Mouse (Mus musculus) forebrain, embryonic 14.5 days (tissue): ENCODE measurements at regions not wholly inside any gene's neighbourhood (a gene's known extent, or its start where the extent isn't known, plus 50 kb on each side); places are given as distances from the start of the nearest gene placed in this dataset.

Experiments
- ATAC-seq: fragments of 200-750 bp; cut with Nextera tagmentation; 2 replicates; pipeline ENCODE4 v1.8.0; 2017; ENCODE audit warnings: mild to moderate bottlenecking, moderate library complexity
- DNase-seq: peaks from one replicate; pipeline ENCODE4 v3.0.0-alpha.2; 2015; ENCODE audit warnings: low spot score
- H3K27ac ChIP-seq: fragments of 300-500 bp; sonication (generic); 2 replicates; pipeline ENCODE4 v1.5.1; 2014; ENCODE audit warnings: low read depth, mild to moderate bottlenecking, control low read depth, low read length, moderate library complexity
- H3K27me3 ChIP-seq: fragments of 300-500 bp; sonication (generic); replicated peaks from 2 replicates; pipeline ENCODE4 v1.6.1; 2014; ENCODE audit warnings: low read length, control low read depth, mixed read lengths; ENCODE audit not compliant: control insufficient read depth, insufficient read depth
- H3K36me3 ChIP-seq: fragments of 300-500 bp; sonication (generic); 2 replicates; pipeline ENCODE4 v1.6.1; 2014; ENCODE audit warnings: low read length, control low read depth; ENCODE audit not compliant: control insufficient read depth, insufficient read depth
- H3K4me1 ChIP-seq: fragments of 300-500 bp; sonication (generic); 2 replicates; pipeline ENCODE4 v1.6.1; 2014; ENCODE audit warnings: antibody characterized with exemption, low read length, control low read depth; ENCODE audit not compliant: control insufficient read depth, insufficient read depth
- H3K4me2 ChIP-seq: fragments of 300-500 bp; sonication (generic); 2 replicates; pipeline ENCODE4 v1.6.1; 2014; ENCODE audit warnings: mild to moderate bottlenecking, control low read depth, low read length
- H3K4me3 ChIP-seq: fragments of 300-500 bp; sonication (generic); 2 replicates; pipeline ENCODE4 v1.5.1; 2014; ENCODE audit warnings: low read depth, low read length, control low read depth
- H3K9ac ChIP-seq: fragments of 300-500 bp; sonication (generic); 2 replicates; pipeline ENCODE4 v1.6.1; 2014; ENCODE audit warnings: mild to moderate bottlenecking, low read length, control low read depth, moderate library complexity
- H3K9me3 ChIP-seq: fragments of 300-500 bp; sonication (generic); replicated peaks from 2 replicates; pipeline ENCODE4 v1.6.1; 2016; ENCODE audit warnings: low read length, control low read depth, mixed read lengths; ENCODE audit not compliant: control insufficient read depth
- WGBS: fragments of 180-500 bp; shearing (Covaris S2); extraction: QIAGEN DNeasy Blood & Tissue Kit; methylation state at CpG from one replicate; pipeline ENCODE4 v1.1.7; 2014; 5-methylcytosine and 5-hydroxymethylcytosine counted together

GRCm38 (mm10) chr2:131689996-131690395 is 127.9 kb upstream of the Adra1d start:
- H3K9ac ChIP-seq = no peak overlapping the region
- no peak overlapping the region for H3K4me2 ChIP-seq
- no peak overlapping the region for H3K4me3 ChIP-seq
- H3K27me3 ChIP-seq = no peaks in the 10 kb centered on the region
- H3K36me3 ChIP-seq = no peaks in the 10 kb centered on the region
- H3K9me3 ChIP-seq = no peaks in the 10 kb centered on the region
- 81% methylated on average over 6 of the region's 6 CpGs for WGBS
- DNase-seq (no peak), ATAC-seq (no peak)
- H3K27ac ChIP-seq = no peak overlapping the region
- no peaks in the 10 kb centered on the region for H3K4me1 ChIP-seq

- no peaks in the 10 kb centered on the region for H3K36me3 ChIP-seq
- no peak overlapping the region for H3K4me3 ChIP-seq
- ATAC-seq = no peak
- no peak for DNase-seq
- WGBS = 91% methylated on average over 2 of the region's 2 CpGs
- no peak overlapping the region for H3K27ac ChIP-seq
- H3K4me2 ChIP-seq = no peak overlapping the region
- no peaks in the 10 kb centered on the region for H3K27me3 ChIP-seq
- H3K4me1 ChIP-seq = no peaks in the 10 kb centered on the region
- no peak overlapping the region for H3K9ac ChIP-seq
- H3K9me3 ChIP-seq = no peaks in the 10 kb centered on the region
Observed at GRCm38 (mm10) chr2:131688282-131688681, 126.2 kb upstream of the Adra1d start.

GRCm38 (mm10) chr2:131687449-131687848 is 125.4 kb upstream of the Adra1d start:
- no peak overlapping the region for H3K4me3 ChIP-seq
- no peaks in the 10 kb centered on the region for H3K27me3 ChIP-seq
- DNase-seq (no peak), ATAC-seq (no peak)
- no peak overlapping the region for H3K4me2 ChIP-seq
- H3K36me3 ChIP-seq = no peaks in the 10 kb centered on the region
- no peaks in the 10 kb centered on the region for H3K4me1 ChIP-seq
- H3K9ac ChIP-seq = no peak overlapping the region
- H3K27ac ChIP-seq = no peak overlapping the region
- WGBS = 87% methylated on average over 2 of the region's 2 CpGs
- H3K9me3 ChIP-seq = no peaks in the 10 kb centered on the region

GRCm38 (mm10) chr2:131686748-131687147 is 124.7 kb upstream of the Adra1d start:
- no peak overlapping the region for H3K4me3 ChIP-seq
- no peaks in the 10 kb centered on the region for H3K9me3 ChIP-seq
- H3K36me3 ChIP-seq = no peaks in the 10 kb centered on the region
- H3K27ac ChIP-seq = no peak overlapping the region
- no peak overlapping the region for H3K4me2 ChIP-seq
- no peaks in the 10 kb centered on the region for H3K4me1 ChIP-seq
- no peak overlapping the region for H3K9ac ChIP-seq
- H3K27me3 ChIP-seq = no peaks in the 10 kb centered on the region
- no peak for ATAC-seq
- DNase-seq = peak; percentile 27
- WGBS = 67% methylated on average over 2 of the region's 2 CpGs

GRCm38 (mm10) chr2:131685326-131685725 is 123.2 kb upstream of the Adra1d start:
- DNase-seq (no peak), ATAC-seq (no peak)
- H3K4me1 ChIP-seq = no peaks in the 10 kb centered on the region
- no peak overlapping the region for H3K9ac ChIP-seq
- no peaks in the 10 kb centered on the region for H3K27me3 ChIP-seq
- no peak overlapping the region for H3K4me3 ChIP-seq
- no peaks in the 10 kb centered on the region for H3K9me3 ChIP-seq
- WGBS = 84% methylated on average over 3 of the region's 3 CpGs
- H3K27ac ChIP-seq = no peak overlapping the region
- no peaks in the 10 kb centered on the region for H3K36me3 ChIP-seq
- no peak overlapping the region for H3K4me2 ChIP-seq

- H3K4me2 ChIP-seq = no peak overlapping the region
- no peaks in the 10 kb centered on the region for H3K4me1 ChIP-seq
- H3K4me3 ChIP-seq = no peak overlapping the region
- no peak overlapping the region for H3K9ac ChIP-seq
- DNase-seq (no peak), ATAC-seq (no peak)
- no peaks in the 10 kb centered on the region for H3K27me3 ChIP-seq
- no peaks in the 10 kb centered on the region for H3K36me3 ChIP-seq
- 93% methylated on average over 2 of the region's 2 CpGs for WGBS
- H3K9me3 ChIP-seq = no peaks in the 10 kb centered on the region
- no peak overlapping the region for H3K27ac ChIP-seq
Observed at GRCm38 (mm10) chr2:131683734-131684133, 121.7 kb upstream of the Adra1d start.

- no peak for DNase-seq
- Histone ChIP-seq H3K27ac (no peak overlapping the region), H3K4me2 (no peak overlapping the region), H3K9me3 (no peaks in the 10 kb centered on the region), H3K27me3 (no peaks in the 10 kb centered on the region), H3K4me3 (no peak overlapping the region), H3K4me1 (no peaks in the 10 kb centered on the region), H3K9ac (no peak overlapping the region), H3K36me3 (no peaks in the 10 kb centered on the region)
- 83% methylated on average over 2 of the region's 2 CpGs for WGBS
- no peak for ATAC-seq
Observed at GRCm38 (mm10) chr2:131678484-131678883, 116.4 kb upstream of the Adra1d start.

- Histone ChIP-seq H3K36me3 (no peaks in the 10 kb centered on the region), H3K4me2 (no peak overlapping the region), H3K9me3 (no peaks in the 10 kb centered on the region), H3K4me1 (no peaks in the 10 kb centered on the region), H3K27me3 (no peaks in the 10 kb centered on the region), H3K9ac (no peak overlapping the region), H3K4me3 (no peak overlapping the region), H3K27ac (no peak overlapping the region)
- DNase-seq = no peak
- WGBS = 94% methylated on average over 1 of the region's 1 CpGs
- no peak for ATAC-seq
Observed at GRCm38 (mm10) chr2:131676736-131677135, 114.7 kb upstream of the Adra1d start.

GRCm38 (mm10) chr2:131674872-131675271 is 112.8 kb upstream of the Adra1d start:
- ATAC-seq (no peak), DNase-seq (no peak)
- Histone ChIP-seq H3K27me3 (no peaks in the 10 kb centered on the region), H3K4me2 (no peak overlapping the region), H3K9ac (no peak overlapping the region), H3K27ac (no peak overlapping the region), H3K4me3 (no peak overlapping the region), H3K36me3 (no peaks in the 10 kb centered on the region), H3K9me3 (no peaks in the 10 kb centered on the region), H3K4me1 (no peaks in the 10 kb centered on the region)
- 91% methylated on average over 6 of the region's 6 CpGs for WGBS
